Mouse (Mus musculus) forebrain, embryonic 10.5 days (tissue): ENCODE data around the gene Pi4k2a. TPM values are rescaled to one million over a fixed set of nuclear protein-coding genes. Genes with fewer than 3 reads are reported as not detected.

Experiments used
- DNase-seq: peaks from one replicate; pipeline ENCODE4 v3.0.0-alpha.2; 2017; ENCODE audit warnings: low spot score; ENCODE audit errors: extremely low spot score
- H3K27ac ChIP-seq: fragments of 300-500 bp; sonication (generic); 2 replicates; pipeline ENCODE4 v1.5.1; 2016; ENCODE audit warnings: mild to moderate bottlenecking
- H3K27me3 ChIP-seq: fragments of 300-500 bp; sonication (generic); 2 replicates; pipeline ENCODE4 v1.6.1; 2016; ENCODE audit warnings: mild to moderate bottlenecking; ENCODE audit not compliant: poor library complexity, severe bottlenecking
- H3K36me3 ChIP-seq: fragments of 300-500 bp; sonication (generic); replicated peaks from 2 replicates; pipeline ENCODE4 v1.6.1; 2016; ENCODE audit warnings: mild to moderate bottlenecking, moderate library complexity
- H3K4me1 ChIP-seq: fragments of 300-500 bp; sonication (generic); 2 replicates; pipeline ENCODE4 v1.6.1; 2016
- H3K4me3 ChIP-seq: fragments of 300-500 bp; sonication (generic); 2 replicates; pipeline ENCODE4 v1.5.1; 2016; ENCODE audit warnings: mild to moderate bottlenecking, moderate library complexity
- H3K9me3 ChIP-seq: fragments of 300-500 bp; sonication (generic); 2 replicates; pipeline ENCODE4 v1.6.1; 2016; ENCODE audit warnings: mild to moderate bottlenecking, moderate library complexity
- WGBS: fragments of 180-500 bp; shearing (Covaris S2); methylation state at CpG from one replicate; pipeline ENCODE4 v1.1.7; 2016; 5-methylcytosine and 5-hydroxymethylcytosine counted together
- polyA plus RNA-seq: library from polyadenylated mRNA; unstranded; fragments of >200 nt; fragmentation: Nextera tagmentation; extraction: Ambion mirVana; gene quantifications from 2 replicates; pipeline ENCODE4 v1.2.1, GENCODE M21; 2016

Pi4k2a gene
- polyA plus RNA-seq, 1 experiment from 2014 or later = 21.3 TPM

GRCm38 (mm10) chr19:42086166-42086565, 4.1 kb upstream of the Pi4k2a start, which contains the start of gene Morn4:
Morn4 (minus strand) TSS chr19:42086357.
- WGBS = under 1% methylated on average over 21 of the region's 21 CpGs
- DNase-seq = peak; percentile 95
- H3K4me3 ChIP-seq = peak within 1 kb of the TSS; percentile 83
- no peaks in the 10 kb centered on the region for H3K27me3 ChIP-seq
- H3K4me1 ChIP-seq = peaks cover 29% of the 10 kb centered on the region
- no peaks in the 10 kb centered on the region for H3K9me3 ChIP-seq
- peak within 1 kb of the TSS; percentile 93 for H3K27ac ChIP-seq
- no peaks in the 10 kb centered on the region for H3K36me3 ChIP-seq

- Histone ChIP-seq H3K27ac (peak overlapping the region; percentile 91), H3K9me3 (no peaks in the 10 kb centered on the region), H3K27me3 (no peaks in the 10 kb centered on the region), H3K36me3 (peaks cover 15% of the 10 kb centered on the region), H3K4me3 (peak overlapping the region; percentile 76), H3K4me1 (peaks cover 39% of the 10 kb centered on the region)
- WGBS = 27% methylated on average over 14 of the region's 14 CpGs
- DNase-seq = peak; percentile 49
Observed at GRCm38 (mm10) chr19:42089103-42089747, 1.0 kb upstream of the Pi4k2a start.

GRCm38 (mm10) chr19:42090637-42091141, 419 bp downstream of the Pi4k2a start:
- Histone ChIP-seq H3K4me3 (peak overlapping the region; percentile 76), H3K4me1 (peaks cover 33% of the 10 kb centered on the region), H3K36me3 (peaks cover 27% of the 10 kb centered on the region), H3K27me3 (no peaks in the 10 kb centered on the region), H3K9me3 (no peaks in the 10 kb centered on the region), H3K27ac (peak overlapping the region; percentile 91)
- DNase-seq = no peak
- WGBS = under 1% methylated on average over 51 of the region's 52 CpGs

GRCm38 (mm10) chr19:42099406-42099805, 9.1 kb downstream of the Pi4k2a start:
- WGBS = 93% methylated on average over 3 of the region's 3 CpGs
- peaks cover 61% of the 10 kb centered on the region for H3K36me3 ChIP-seq

GRCm38 (mm10) chr19:42104681-42105080, 14.4 kb downstream of the Pi4k2a start:
- no peak overlapping the region for H3K4me3 ChIP-seq
- no peak for DNase-seq
- no peaks in the 10 kb centered on the region for H3K27me3 ChIP-seq
- 97% methylated on average over 9 of the region's 9 CpGs for WGBS
- peaks cover 70% of the 10 kb centered on the region for H3K36me3 ChIP-seq
- H3K9me3 ChIP-seq = no peaks in the 10 kb centered on the region
- no peaks in the 10 kb centered on the region for H3K4me1 ChIP-seq
- H3K27ac ChIP-seq = no peak overlapping the region

More at GRCm38 (mm10) chr19:42099406-42099805, 9.1 kb downstream of the Pi4k2a start:
- no peak for DNase-seq
- Histone ChIP-seq H3K9me3 (no peaks in the 10 kb centered on the region), H3K27ac (no peak overlapping the region), H3K4me3 (no peak overlapping the region), H3K4me1 (no peaks in the 10 kb centered on the region), H3K27me3 (no peaks in the 10 kb centered on the region)

GRCm38 (mm10) chr19:42115783-42116335, 25.6 kb downstream of the Pi4k2a start:
- H3K27me3 ChIP-seq = no peaks in the 10 kb centered on the region
- H3K4me1 ChIP-seq = no peaks in the 10 kb centered on the region
- H3K36me3 ChIP-seq = peaks cover 86% of the 10 kb centered on the region
- WGBS = 90% methylated on average over 4 of the region's 4 CpGs
- no peaks in the 10 kb centered on the region for H3K9me3 ChIP-seq
- no peak overlapping the region for H3K27ac ChIP-seq
- no peak overlapping the region for H3K4me3 ChIP-seq
- no peak for DNase-seq

GRCm38 (mm10) chr19:42118142-42118541, 27.9 kb downstream of the Pi4k2a start:
- DNase-seq = no peak
- H3K4me3 ChIP-seq = no peak overlapping the region
- H3K27me3 ChIP-seq = no peaks in the 10 kb centered on the region
- 96% methylated on average over 9 of the region's 9 CpGs for WGBS
- no peaks in the 10 kb centered on the region for H3K4me1 ChIP-seq
- no peak overlapping the region for H3K27ac ChIP-seq
- H3K9me3 ChIP-seq = no peaks in the 10 kb centered on the region
- H3K36me3 ChIP-seq = peaks cover 97% of the 10 kb centered on the region

- H3K27ac ChIP-seq = no peak overlapping the region
- no peaks in the 10 kb centered on the region for H3K27me3 ChIP-seq
- H3K4me3 ChIP-seq = no peak overlapping the region
- no peaks in the 10 kb centered on the region for H3K4me1 ChIP-seq
- 92% methylated on average over 5 of the region's 5 CpGs for WGBS
- H3K9me3 ChIP-seq = no peaks in the 10 kb centered on the region
- peaks cover 97% of the 10 kb centered on the region for H3K36me3 ChIP-seq
- DNase-seq = no peak
Observed at GRCm38 (mm10) chr19:42118596-42118995, 28.3 kb downstream of the Pi4k2a start.

- no peak overlapping the region for H3K27ac ChIP-seq
- H3K9me3 ChIP-seq = no peaks in the 10 kb centered on the region
- no peaks in the 10 kb centered on the region for H3K27me3 ChIP-seq
- peaks cover 97% of the 10 kb centered on the region for H3K36me3 ChIP-seq
- WGBS = 96% methylated on average over 8 of the region's 8 CpGs
- H3K4me3 ChIP-seq = no peak overlapping the region
- no peak for DNase-seq
- no peaks in the 10 kb centered on the region for H3K4me1 ChIP-seq
Observed at GRCm38 (mm10) chr19:42120451-42120850, 30.2 kb downstream of the Pi4k2a start.

- Histone ChIP-seq H3K36me3 (peaks cover 56% of the 10 kb centered on the region), H3K27ac (no peak overlapping the region), H3K27me3 (peaks cover 13% of the 10 kb centered on the region), H3K9me3 (no peaks in the 10 kb centered on the region), H3K4me1 (peaks cover 26% of the 10 kb centered on the region), H3K4me3 (no peak overlapping the region)
- WGBS = 89% methylated on average over 13 of the region's 13 CpGs
- no peak for DNase-seq
Observed at GRCm38 (mm10) chr19:42124684-42125083, 34.4 kb downstream of the Pi4k2a start.

- Histone ChIP-seq H3K27ac (no peak overlapping the region), H3K9me3 (no peaks in the 10 kb centered on the region), H3K27me3 (peaks cover 18% of the 10 kb centered on the region), H3K4me1 (peaks cover 34% of the 10 kb centered on the region), H3K4me3 (no peak overlapping the region), H3K36me3 (peaks cover 47% of the 10 kb centered on the region)
- 85% methylated on average over 11 of the region's 11 CpGs for whole genome bisulfite sequencing
- no peak for DNase-seq
Observed at GRCm38 (mm10) chr19:42125501-42126218, 35.4 kb downstream of the Pi4k2a start.

- Histone ChIP-seq H3K27ac (no peak overlapping the region), H3K36me3 (peaks cover 41% of the 10 kb centered on the region), H3K9me3 (no peaks in the 10 kb centered on the region), H3K4me1 (peaks cover 39% of the 10 kb centered on the region), H3K27me3 (peaks cover 18% of the 10 kb centered on the region), H3K4me3 (no peak overlapping the region)
- DNase-seq = no peak
- WGBS = 91% methylated on average over 6 of the region's 6 CpGs
Observed at GRCm38 (mm10) chr19:42126219-42126605, 35.9 kb downstream of the Pi4k2a start.

GRCm38 (mm10) chr19:42127024-42127423, 36.8 kb downstream of the Pi4k2a start:
- Histone ChIP-seq H3K27me3 (peaks cover 18% of the 10 kb centered on the region), H3K4me1 (peaks cover 40% of the 10 kb centered on the region)
- 92% methylated on average over 5 of the region's 5 CpGs for WGBS

More at GRCm38 (mm10) chr19:42127024-42127423, 36.8 kb downstream of the Pi4k2a start:
- Histone ChIP-seq H3K36me3 (peaks cover 33% of the 10 kb centered on the region), H3K4me3 (no peak overlapping the region; the same call in 1 of the 2 replicates), H3K9me3 (no peaks in the 10 kb centered on the region), H3K27ac (no peak overlapping the region)
- DNase-seq = no peak
